In genomic region chr8:3255321-3255720, GRCm38 (mm10) we compare ENCODE assay signal across 19 mouse cellular contexts.
"Had no signal": no experiment of that assay in that cellular context is flagged by ENCODE, and none has a peak within 500 bp of the region (broad histone marks: within the 10 kb centered on the region; RNA-seq: fewer than 3 reads in every experiment).

No protein-coding gene starts in this region.

- H3K4me2 ChIP-seq: kidney, embryonic 15.5 days; limb, embryonic 12.5 days; limb, embryonic 15.5 days; lung, embryonic 15.5 days; midbrain, embryonic 13.5 days; stomach, embryonic 15.5 days had no signal

- H3K9me3 ChIP-seq: kidney, embryonic 15.5 days; limb, embryonic 12.5 days; limb, embryonic 15.5 days; lung, embryonic 15.5 days; megakaryocyte, embryonic 14.5 days; midbrain, embryonic 13.5 days; stomach, embryonic 15.5 days had no signal

- DNase-seq: kidney, adult 18-20 months; kidney, postnatal 10 days; kidney, postnatal 36 days; left cerebral cortex, postnatal 4 days; lung, adult 18-20 months; lung, postnatal 10 days; lung, postnatal 36 days; right cerebral cortex, postnatal 14 days; right cerebral cortex, postnatal 4 days; spleen, adult 18-20 months; thymus, postnatal 25 days had no signal

- ATAC-seq: midbrain, embryonic 13.5 days had no signal

- H3K27me3 ChIP-seq: kidney, embryonic 15.5 days; limb, embryonic 12.5 days; limb, embryonic 15.5 days; lung, embryonic 15.5 days; megakaryocyte, embryonic 14.5 days; midbrain, embryonic 13.5 days; stomach, embryonic 15.5 days had no signal

- H3K4me3 ChIP-seq: kidney, embryonic 15.5 days; limb, embryonic 12.5 days; limb, embryonic 15.5 days; lung, embryonic 15.5 days; megakaryocyte, embryonic 14.5 days; midbrain, embryonic 10.5 days; midbrain, embryonic 13.5 days; stomach, embryonic 15.5 days had no signal

- H3K27ac ChIP-seq: kidney, embryonic 15.5 days; limb, embryonic 12.5 days; limb, embryonic 15.5 days; lung, embryonic 15.5 days; midbrain, embryonic 10.5 days; midbrain, embryonic 13.5 days; stomach, embryonic 15.5 days had no signal

- H3K9ac ChIP-seq: kidney, embryonic 15.5 days; limb, embryonic 12.5 days; limb, embryonic 15.5 days; lung, embryonic 15.5 days; midbrain, embryonic 13.5 days; stomach, embryonic 15.5 days had no signal

- H3K4me1 ChIP-seq: limb, embryonic 12.5 days; limb, embryonic 15.5 days had no signal
